Mouse (Mus musculus): ENCODE measurements around the gene T.

DNA sequence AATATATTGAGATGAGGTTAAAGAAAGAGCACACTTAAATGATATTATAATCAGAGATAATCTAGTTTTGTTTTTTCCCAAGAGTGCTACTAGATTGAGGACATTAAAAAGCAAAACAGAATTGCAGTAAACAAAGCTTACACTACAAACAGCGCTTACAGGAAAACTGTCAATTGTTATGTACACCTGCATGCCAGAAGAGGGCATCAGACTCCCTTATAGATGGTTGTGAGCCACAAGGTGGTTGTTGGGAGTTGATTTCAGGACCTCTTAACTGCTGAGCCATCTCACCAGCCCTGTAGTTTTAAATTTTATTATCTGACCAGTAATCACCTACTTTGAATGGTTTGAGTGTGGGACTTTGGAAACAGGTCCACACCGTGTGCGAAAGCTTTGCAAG is 14.1 kb downstream of the T start:
- TF ChIP-seq CTCF (conservative IDR thresholded peaks at IDR 0.05; ENCODE audit: insufficient read depth, insufficient read length, low read depth, low read length) = no peak
- TF ChIP-seq POLR2A (IDR thresholded peaks at IDR 0.05; ENCODE audit: low read depth, low read length) = no peak
